Mouse (Mus musculus): ENCODE data around the gene Tmed8. TPM values are rescaled to one million over a fixed set of nuclear protein-coding genes. Genes with fewer than 3 reads are reported as not detected.

Gene Tmed8
- polyA plus RNA-seq, 1 experiment from 2014 or later: 6.5 TPM

GRCm38 (mm10) chr12:87131181-87131580 is 69.1 kb downstream of the Tmed8 start:
- H3K4me3 ChIP-seq (ENCODE audit: low read depth, low read length): no peak overlapping the region
- no peak overlapping the region for H3K9ac ChIP-seq (replicated peaks; ENCODE audit: low read depth, low read length)
- no peaks in the 10 kb centered on the region for H3K27me3 ChIP-seq (ENCODE audit: control insufficient read depth, insufficient read depth, low read length)
- H3K4me2 ChIP-seq (ENCODE audit: low read depth, low read length): no peak overlapping the region
- no peak overlapping the region for H3K27ac ChIP-seq (ENCODE audit: low read depth, low read length)
- 68% methylated on average over 2 of the region's 2 CpGs for WGBS
- no peak for ATAC-seq (ENCODE audit: low read depth)
- no peaks in the 10 kb centered on the region for H3K4me1 ChIP-seq (ENCODE audit: control insufficient read depth, insufficient read depth, low read length)
- peaks cover 12% of the 10 kb centered on the region; the same call in 1 of the 2 replicates for H3K36me3 ChIP-seq (ENCODE audit: control insufficient read depth, insufficient read depth, low read length)
- H3K9me3 ChIP-seq (ENCODE audit: control insufficient read depth, low read length): no peaks in the 10 kb centered on the region

- Histone ChIP-seq H3K4me2 (ENCODE audit: low read depth, low read length) (no peak overlapping the region), H3K27ac (ENCODE audit: low read depth, low read length) (no peak overlapping the region), H3K36me3 (ENCODE audit: control insufficient read depth, insufficient read depth, low read length) (peaks cover 12% of the 10 kb centered on the region; the same call in 1 of the 2 replicates), H3K9me3 (ENCODE audit: control insufficient read depth, low read length) (no peaks in the 10 kb centered on the region), H3K4me1 (ENCODE audit: control insufficient read depth, insufficient read depth, low read length) (no peaks in the 10 kb centered on the region), H3K27me3 (ENCODE audit: control insufficient read depth, insufficient read depth, low read length) (no peaks in the 10 kb centered on the region), H3K9ac (replicated peaks; ENCODE audit: low read depth, low read length) (no peak overlapping the region), H3K4me3 (ENCODE audit: low read depth, low read length) (no peak overlapping the region)
- no peak for ATAC-seq (ENCODE audit: low read depth)
- WGBS: 89% methylated on average over 4 of the region's 4 CpGs
Measured at GRCm38 (mm10) chr12:87130224-87130623, 70.0 kb downstream of the Tmed8 start.

GRCm38 (mm10) chr12:87127256-87127655 is 73.0 kb downstream of the Tmed8 start:
- Histone ChIP-seq H3K4me3 (ENCODE audit: low read depth, low read length) (no peak overlapping the region), H3K4me2 (ENCODE audit: low read depth, low read length) (no peak overlapping the region), H3K4me1 (ENCODE audit: control insufficient read depth, insufficient read depth, low read length) (no peaks in the 10 kb centered on the region), H3K27ac (ENCODE audit: low read depth, low read length) (no peak overlapping the region), H3K9ac (replicated peaks; ENCODE audit: low read depth, low read length) (no peak overlapping the region), H3K27me3 (ENCODE audit: control insufficient read depth, insufficient read depth, low read length) (no peaks in the 10 kb centered on the region), H3K9me3 (ENCODE audit: control insufficient read depth, low read length) (no peaks in the 10 kb centered on the region), H3K36me3 (ENCODE audit: control insufficient read depth, insufficient read depth, low read length) (peaks cover 25% of the 10 kb centered on the region)
- no peak for ATAC-seq (ENCODE audit: low read depth)
- WGBS: 75% methylated on average over 4 of the region's 4 CpGs

GRCm38 (mm10) chr12:87121918-87122589 is 78.2 kb downstream of the Tmed8 start:
- no peaks in the 10 kb centered on the region for H3K4me1 ChIP-seq (ENCODE audit: control insufficient read depth, insufficient read depth, low read length)
- H3K9me3 ChIP-seq (ENCODE audit: control insufficient read depth, low read length): no peaks in the 10 kb centered on the region
- no peak overlapping the region for H3K27ac ChIP-seq (ENCODE audit: low read depth, low read length)
- WGBS: 95% methylated on average over 4 of the region's 4 CpGs
- no peak overlapping the region for H3K4me2 ChIP-seq (ENCODE audit: low read depth, low read length)
- ATAC-seq (ENCODE audit: low read depth): no peak
- H3K36me3 ChIP-seq (ENCODE audit: control insufficient read depth, insufficient read depth, low read length): peaks cover 22% of the 10 kb centered on the region
- no peak overlapping the region for H3K4me3 ChIP-seq (ENCODE audit: low read depth, low read length)
- no peak overlapping the region for H3K9ac ChIP-seq (replicated peaks; ENCODE audit: low read depth, low read length)
- H3K27me3 ChIP-seq (ENCODE audit: control insufficient read depth, insufficient read depth, low read length): no peaks in the 10 kb centered on the region

Other genes starting within 250 kb of the Tmed8 start
- 10.3 and 20.5 TPM in 2 replicates for gene Zdhhc22, start 210.0 kb downstream of the Tmed8 start, polyA plus RNA-seq (2014; fragmentation: Nextera tagmentation; extraction: Ambion mirVana)
- 10.7 and 15.8 TPM in 2 replicates for gene Tmem63c, start 179.1 kb downstream of the Tmed8 start, polyA plus RNA-seq (2014; fragmentation: Nextera tagmentation; extraction: Ambion mirVana)
- gene Ngb, start 97.9 kb downstream of the Tmed8 start, polyA plus RNA-seq (2014; fragmentation: Nextera tagmentation; extraction: Ambion mirVana): 2.3 and 3.6 TPM in 2 replicates
- 33.0 and 39.2 TPM in 2 replicates for gene Gstz1, start 53.3 kb downstream of the Tmed8 start, polyA plus RNA-seq (2014; fragmentation: Nextera tagmentation; extraction: Ambion mirVana)
- gene Pomt2, start 52.5 kb downstream of the Tmed8 start, polyA plus RNA-seq (2014; fragmentation: Nextera tagmentation; extraction: Ambion mirVana): 14.4 and 16.9 TPM in 2 replicates
- 2.6 and 3.2 TPM in 2 replicates for gene Samd15, start 731 bp downstream of the Tmed8 start, polyA plus RNA-seq (2014; fragmentation: Nextera tagmentation; extraction: Ambion mirVana)
- gene Noxred1, start 38.3 kb upstream of the Tmed8 start, polyA plus RNA-seq (2014; fragmentation: Nextera tagmentation; extraction: Ambion mirVana): 1.2 and 2.3 TPM in 2 replicates
- gene Vipas39, start 65.8 kb upstream of the Tmed8 start, polyA plus RNA-seq (2014; fragmentation: Nextera tagmentation; extraction: Ambion mirVana): 61.6 and 67.8 TPM in 2 replicates
- gene Ahsa1, start 66.0 kb upstream of the Tmed8 start, polyA plus RNA-seq (2014; fragmentation: Nextera tagmentation; extraction: Ambion mirVana): 172 and 186 TPM in 2 replicates
- gene Ism2, start 99.3 kb upstream of the Tmed8 start, polyA plus RNA-seq (2014; fragmentation: Nextera tagmentation; extraction: Ambion mirVana): 0.37 and 0.44 TPM in 2 replicates
- 70.5 and 81.8 TPM in 2 replicates for gene Sptlc2, start 187.9 kb upstream of the Tmed8 start, polyA plus RNA-seq (2014; fragmentation: Nextera tagmentation; extraction: Ambion mirVana)
- 212 and 251 TPM in 2 replicates for gene Slirp, start 243.4 kb upstream of the Tmed8 start, polyA plus RNA-seq (2014; fragmentation: Nextera tagmentation; extraction: Ambion mirVana)
- gene Alkbh1, start 243.6 kb upstream of the Tmed8 start, polyA plus RNA-seq (2014; fragmentation: Nextera tagmentation; extraction: Ambion mirVana): 38.1 and 40.4 TPM in 2 replicates

All from neural tube, embryonic 14.5 days (tissue).